Mouse (Mus musculus): Measurements from ENCODE around the gene Spata2l. TPM values are rescaled to one million over a fixed set of nuclear protein-coding genes. Genes with fewer than 3 reads are reported as not detected.
"Not testable (repeated sequence)": the region's sequence is repeated elsewhere in the genome, so short reads cannot be mapped to it uniquely, and the experiment has no call there.

Gene Spata2l
- total and polyA plus RNA-seq, 3 experiments, result 1.9 to 3.1 TPM; not detected in 1

DNA sequence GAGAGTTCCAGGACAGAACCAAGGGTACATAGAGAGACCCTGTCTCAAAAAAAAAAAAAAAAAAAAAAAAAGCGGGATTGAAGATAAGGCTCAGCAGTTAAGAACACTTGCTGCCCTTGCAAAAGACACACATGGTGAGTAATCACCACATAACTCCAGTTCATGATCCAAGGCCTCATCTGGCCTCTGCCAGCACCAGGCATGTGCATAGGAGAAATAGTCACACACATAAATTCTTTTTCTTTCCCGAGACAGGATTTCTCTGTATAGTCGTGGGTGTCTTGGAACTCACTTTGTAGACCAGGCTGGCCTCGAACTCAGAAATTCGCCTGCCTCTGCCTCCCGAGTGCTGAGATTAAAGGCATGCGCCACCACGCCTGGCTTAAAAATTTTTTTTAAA lies 21.6 kb upstream of the Spata2l start:
- DNase-seq (ENCODE audit: low read depth, low spot score); H3K27ac ChIP-seq (ENCODE audit: control insufficient read depth, low read depth, low read length); H3K36me3 ChIP-seq (ENCODE audit: control insufficient read depth in 1 of 2, insufficient read depth in 2 of 2, low read length in 2 of 2); H3K4me3 ChIP-seq (ENCODE audit: control insufficient read depth in 1 of 2, insufficient read depth in 1 of 2, low read depth in 2 of 2, low read length in 2 of 2); H3K27me3 ChIP-seq (ENCODE audit: control insufficient read depth in 1 of 2, insufficient read depth in 2 of 2, low read length in 2 of 2); H3K9ac ChIP-seq (ENCODE audit: control insufficient read depth, low read depth, low read length, poor library complexity, severe bottlenecking); H3K9me3 ChIP-seq (replicated peaks; ENCODE audit: insufficient read depth, low read length): not testable (repeated sequence)
- peaks cover 0 to 15% of the 10 kb centered on the region in 2 experiments; a peak in 2 of 4 replicates for H3K4me1 ChIP-seq (ENCODE audit: control insufficient read depth in 1 of 2, insufficient read depth in 2 of 2, low read length in 2 of 2)
- H3K79me2 ChIP-seq (ENCODE audit: control insufficient read depth, insufficient read depth, low read length, poor library complexity), result peaks cover 13% of the 10 kb centered on the region
- peak; percentile 50; the same call in 1 of the 2 replicates for TF ChIP-seq ZNF384 (IDR thresholded peaks at IDR 0.05; ENCODE audit: low read depth, low read length)

DNA sequence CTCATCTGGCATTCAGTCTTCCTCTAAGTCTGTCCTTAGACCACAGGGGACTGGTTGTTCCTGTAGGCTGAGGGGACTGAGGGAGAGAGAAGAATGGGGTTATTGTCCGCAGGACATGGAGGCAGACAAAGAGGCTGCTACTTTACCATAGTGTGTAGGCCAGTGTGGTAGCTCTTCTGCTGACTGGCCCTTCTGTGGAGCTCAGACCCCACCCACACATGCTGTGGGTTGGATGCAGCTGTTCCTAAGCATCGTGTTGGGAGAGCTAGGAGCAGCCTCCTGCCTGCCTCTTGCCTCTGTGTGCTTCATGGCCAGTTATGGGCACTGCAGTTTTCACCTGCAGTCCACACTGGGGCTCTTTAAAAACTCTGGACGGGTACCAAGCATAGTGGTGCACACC lies 21.1 kb upstream of the Spata2l start:
- TF ChIP-seq TCF12 (IDR thresholded peaks at IDR 0.05; ENCODE audit: low read depth, low read length) (no peak), NELFE (IDR thresholded peaks at IDR 0.05; ENCODE audit: low read depth, low read length) (no peak), POLR2A (IDR thresholded peaks at IDR 0.05; ENCODE audit: control insufficient read depth in 1 of 2, insufficient read depth in 1 of 2, low read depth in 1 of 2, low read length in 2 of 2, poor library complexity in 1 of 2) (no peak), USF2 (IDR thresholded peaks at IDR 0.05; ENCODE audit: borderline replicate concordance in 1 of 2, insufficient read depth in 1 of 2, low read depth in 1 of 2, low read length in 2 of 2) (no peak), RCOR1 (IDR thresholded peaks at IDR 0.05; ENCODE audit: low read depth, low read length) (no peak), SIN3A (IDR thresholded peaks at IDR 0.05; ENCODE audit: low read length) (no peak), BHLHE40 (IDR thresholded peaks at IDR 0.05; ENCODE audit: borderline replicate concordance, low read depth, low read length) (no peak), ZKSCAN1 (IDR thresholded peaks at IDR 0.05; ENCODE audit: low read depth, low read length) (no peak), POLR2AphosphoS2 (IDR thresholded peaks at IDR 0.05; ENCODE audit: low read length) (no peak), UBTF (IDR thresholded peaks at IDR 0.05; ENCODE audit: borderline replicate concordance, insufficient read depth, low read depth, low read length) (no peak), GABPA (IDR thresholded peaks at IDR 0.05; ENCODE audit: low read depth, low read length) (no peak), KAT2A (conservative IDR thresholded peaks at IDR 0.05; ENCODE audit: low read depth, low read length) (no peak)
- Histone ChIP-seq H3K27me3 (ENCODE audit: control insufficient read depth in 1 of 2, insufficient read depth in 2 of 2, low read length in 2 of 2) (no peaks in the 10 kb centered on the region), H3K9me3 (replicated peaks; ENCODE audit: insufficient read depth, low read length) (no peaks in the 10 kb centered on the region), H3K79me2 (ENCODE audit: control insufficient read depth, insufficient read depth, low read length, poor library complexity) (peaks cover 13% of the 10 kb centered on the region), H3K9ac (ENCODE audit: control insufficient read depth, low read depth, low read length, poor library complexity, severe bottlenecking) (no peak overlapping the region), H3K27ac (ENCODE audit: control insufficient read depth, low read depth, low read length) (no peak overlapping the region), H3K4me1 (ENCODE audit: control insufficient read depth in 1 of 2, insufficient read depth in 2 of 2, low read length in 2 of 2) (peaks cover 0 to 16% of the 10 kb centered on the region in 2 experiments; a peak in 2 of 4 replicates), H3K4me3 (ENCODE audit: control insufficient read depth in 1 of 2, insufficient read depth in 1 of 2, low read depth in 2 of 2, low read length in 2 of 2) (no peak overlapping the region), H3K36me3 (ENCODE audit: control insufficient read depth in 1 of 2, insufficient read depth in 2 of 2, low read length in 2 of 2) (peaks cover 0 to 9% of the 10 kb centered on the region in 2 experiments; a peak in 2 of 4 replicates)
- no peak for DNase-seq (ENCODE audit: low read depth, low spot score)

DNA sequence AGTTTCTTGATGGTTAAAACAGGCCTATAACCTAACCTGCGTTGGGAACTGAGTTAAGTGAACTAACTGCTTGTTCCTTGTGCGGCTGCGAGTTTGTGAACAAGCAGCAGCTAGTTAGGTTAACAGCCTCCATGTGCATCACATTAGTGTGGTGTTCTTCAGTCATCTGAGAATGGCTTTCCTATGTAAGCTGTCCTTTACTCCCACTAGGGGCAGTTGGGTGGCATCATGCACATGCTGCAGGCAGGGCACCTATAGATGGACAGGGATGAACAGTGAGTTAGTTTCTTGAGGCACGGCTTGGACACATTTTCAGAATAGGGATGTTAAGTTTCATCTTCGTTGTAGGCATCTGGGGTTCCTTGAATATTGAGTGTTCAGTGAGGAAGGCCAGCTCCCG lies 19.1 kb upstream of the Spata2l start:
- peak; percentile 54 for DNase-seq (ENCODE audit: low read depth, low spot score)
- peak overlapping the region; percentile 89 for H3K9ac ChIP-seq (ENCODE audit: control insufficient read depth, low read depth, low read length, poor library complexity, severe bottlenecking)
- H3K9me3 ChIP-seq (replicated peaks; ENCODE audit: insufficient read depth, low read length), result no peaks in the 10 kb centered on the region
- peaks cover 13% of the 10 kb centered on the region for H3K79me2 ChIP-seq (ENCODE audit: control insufficient read depth, insufficient read depth, low read length, poor library complexity)
- TF ChIP-seq TBP (IDR thresholded peaks at IDR 0.05; ENCODE audit: low read depth, low read length) (no peak), CTCF (IDR thresholded peaks at IDR 0.05 in 2 of 3, conservative IDR thresholded peaks at IDR 0.05 in 1 of 3; ENCODE audit: control insufficient read depth in 1 of 3, insufficient read depth in 1 of 3, low read depth in 2 of 3, low read length in 3 of 3, poor library complexity in 1 of 3, severe bottlenecking in 1 of 3) (peak in 2 of 3 experiments; percentile 15 to 19; a peak in 3 of 6 replicates), EP300 (IDR thresholded peaks at IDR 0.05; ENCODE audit: low read depth in 1 of 2, low read length in 2 of 2) (no peak), MEF2A (IDR thresholded peaks at IDR 0.05; ENCODE audit: extremely low read depth, insufficient replicate concordance, low read depth, low read length, poor library complexity, severe bottlenecking) (no peak), TAL1 (IDR thresholded peaks at IDR 0.05; ENCODE audit: low read length) (no peak)
- no peaks in the 10 kb centered on the region for H3K27me3 ChIP-seq (ENCODE audit: control insufficient read depth in 1 of 2, insufficient read depth in 2 of 2, low read length in 2 of 2)
- H3K4me3 ChIP-seq (ENCODE audit: control insufficient read depth in 1 of 2, insufficient read depth in 1 of 2, low read depth in 2 of 2, low read length in 2 of 2), result peak overlapping the region; percentile 84 to 98
- peaks cover 0 to 16% of the 10 kb centered on the region in 2 experiments; a peak in 2 of 4 replicates for H3K4me1 ChIP-seq (ENCODE audit: control insufficient read depth in 1 of 2, insufficient read depth in 2 of 2, low read length in 2 of 2)
- no peak overlapping the region for H3K27ac ChIP-seq (ENCODE audit: control insufficient read depth, low read depth, low read length)
- H3K36me3 ChIP-seq (ENCODE audit: control insufficient read depth in 1 of 2, insufficient read depth in 2 of 2, low read length in 2 of 2), result peaks cover 0 to 9% of the 10 kb centered on the region in 2 experiments; a peak in 2 of 4 replicates
